Mouse (Mus musculus) c-Kit-positive CD71-positive TER-119-positive erythroid progenitor cells, embryonic 14.5 days (primary cell): ENCODE results near the gene Gpd1.
"Not testable (repeated sequence)": the region's sequence is repeated elsewhere in the genome, so short reads cannot be mapped to it uniquely, and the experiment has no call there.

Source experiments
- DNase-seq: peaks from one replicate; pipeline ENCODE4 v3.0.0-alpha.2; 2013; ENCODE audit warnings: low spot score

Gene Gpd1

GRCm38 (mm10) chr15:99701640-99701998 lies 15.7 kb upstream of the Gpd1 start:
- not testable (repeated sequence) for DNase-seq

GRCm38 (mm10) chr15:99701999-99702900 lies 15.1 kb upstream of the Gpd1 start, which contains the start of gene Smarcd1:
Gene Smarcd1, plus strand, starts transcription at chr15:99702129.
- peak; percentile 90 for DNase-seq

- DNase-seq: no peak
Observed at GRCm38 (mm10) chr15:99703104-99703503, 14.2 kb upstream of the Gpd1 start.

GRCm38 (mm10) chr15:99703676-99704040 lies 13.7 kb upstream of the Gpd1 start:
- no peak for DNase-seq

- DNase-seq: no peak
Observed at GRCm38 (mm10) chr15:99704041-99704681, 13.2 kb upstream of the Gpd1 start.

- DNase-seq: no peak
Observed at GRCm38 (mm10) chr15:99704881-99705280, 12.4 kb upstream of the Gpd1 start.

GRCm38 (mm10) chr15:99705440-99706048 lies 11.8 kb upstream of the Gpd1 start, which contains the start of gene Gm17349:
Gene Gm17349, minus strand, starts transcription at chr15:99705490.
- DNase-seq: peak; percentile 67

GRCm38 (mm10) chr15:99708176-99708575 lies 9.1 kb upstream of the Gpd1 start:
- no peak for DNase-seq

GRCm38 (mm10) chr15:99710221-99711190 lies 6.8 kb upstream of the Gpd1 start:
- no peak for DNase-seq

GRCm38 (mm10) chr15:99711491-99711890 lies 5.8 kb upstream of the Gpd1 start:
- DNase-seq: no peak

GRCm38 (mm10) chr15:99712666-99713559 lies 4.4 kb upstream of the Gpd1 start:
- no peak for DNase-seq

- DNase-seq: no peak
Observed at GRCm38 (mm10) chr15:99713569-99713968, 3.7 kb upstream of the Gpd1 start.

- DNase-seq: no peak
Observed at GRCm38 (mm10) chr15:99714206-99714605, 3.1 kb upstream of the Gpd1 start.

- DNase-seq: peak; percentile 66
Observed at GRCm38 (mm10) chr15:99714858-99715257, 2.5 kb upstream of the Gpd1 start.

- no peak for DNase-seq
Observed at GRCm38 (mm10) chr15:99715361-99715865, 1.9 kb upstream of the Gpd1 start.

GRCm38 (mm10) chr15:99715982-99716746 lies 1.2 kb upstream of the Gpd1 start:
- DNase-seq: no peak

- DNase-seq: no peak
Observed at GRCm38 (mm10) chr15:99716814-99717213, 501 bp upstream of the Gpd1 start.

GRCm38 (mm10) chr15:99718461-99719021 lies 1.2 kb downstream of the Gpd1 start:
- no peak for DNase-seq

GRCm38 (mm10) chr15:99719865-99720264 lies 2.5 kb downstream of the Gpd1 start:
- no peak for DNase-seq
